Mouse (Mus musculus) 3134 (cell line): ENCODE measurements around the gene Sugt1.

Experiments used
- DNase-seq: peaks from one replicate; pipeline ENCODE4 v3.0.0-alpha.2; 2011; ENCODE audit warnings: low spot score; ENCODE audit not compliant: insufficient read length; ENCODE audit errors: extremely low read depth

Gene Sugt1

DNA sequence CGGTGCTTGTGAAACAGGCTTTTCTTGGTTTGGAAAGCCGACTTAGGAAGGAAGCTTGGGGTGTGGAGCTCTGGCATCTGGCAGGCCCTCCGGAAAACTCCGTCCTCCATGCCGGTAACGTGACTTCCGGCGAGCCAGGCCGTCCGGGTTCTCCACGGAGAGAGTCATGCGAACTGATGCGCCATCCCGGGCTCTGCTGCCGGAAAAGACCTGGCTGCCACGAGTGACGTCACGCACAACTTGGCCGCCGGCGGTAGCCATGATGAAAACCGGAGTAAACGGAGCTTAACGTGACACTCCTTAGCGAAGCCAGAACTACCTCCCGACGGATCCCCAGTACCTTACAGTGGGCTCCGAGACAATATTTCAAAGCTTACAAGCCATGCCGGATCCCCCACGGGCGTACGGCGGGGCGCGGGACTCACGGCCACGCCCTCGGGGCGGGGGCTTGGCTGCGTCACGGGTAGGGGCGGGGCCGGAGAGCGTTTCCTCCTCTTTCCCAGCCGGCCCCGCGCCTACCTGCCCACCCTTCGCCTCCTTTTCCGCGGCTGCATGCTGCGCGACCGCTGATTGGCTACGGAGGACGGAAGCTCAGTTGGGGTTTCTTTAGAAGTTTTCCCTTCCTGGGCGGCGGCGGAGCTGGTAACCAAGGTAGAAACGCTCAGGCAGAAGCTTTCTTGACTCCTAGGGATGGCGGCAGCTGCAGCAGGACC, at the start of gene Sugt1:
Gene Sugt1, plus strand, starts transcription at position 553 of the 713 bp plus-strand sequence.
- DNase-seq, result peak; percentile 91

DNA sequence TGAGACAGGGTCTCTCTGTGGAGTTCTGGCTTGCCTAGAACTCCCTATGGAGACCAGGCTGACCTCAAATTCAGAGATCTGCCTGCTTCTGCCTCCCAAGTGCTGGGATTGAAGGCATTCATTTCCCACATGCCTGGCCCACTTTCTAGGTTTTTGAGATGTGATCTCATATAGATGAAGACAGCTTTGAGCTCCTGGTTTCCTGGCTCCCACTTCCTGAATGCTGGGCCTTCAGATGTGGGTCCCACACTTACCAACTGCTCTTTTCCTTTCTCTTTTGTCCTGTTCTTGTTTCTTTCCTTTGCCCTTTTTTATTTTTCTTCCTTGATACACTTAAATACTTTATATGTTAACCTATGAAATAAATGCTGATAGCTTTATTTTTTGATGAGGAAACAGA, 49.6 kb upstream of the Sugt1 start:
- no peak for DNase-seq

DNA sequence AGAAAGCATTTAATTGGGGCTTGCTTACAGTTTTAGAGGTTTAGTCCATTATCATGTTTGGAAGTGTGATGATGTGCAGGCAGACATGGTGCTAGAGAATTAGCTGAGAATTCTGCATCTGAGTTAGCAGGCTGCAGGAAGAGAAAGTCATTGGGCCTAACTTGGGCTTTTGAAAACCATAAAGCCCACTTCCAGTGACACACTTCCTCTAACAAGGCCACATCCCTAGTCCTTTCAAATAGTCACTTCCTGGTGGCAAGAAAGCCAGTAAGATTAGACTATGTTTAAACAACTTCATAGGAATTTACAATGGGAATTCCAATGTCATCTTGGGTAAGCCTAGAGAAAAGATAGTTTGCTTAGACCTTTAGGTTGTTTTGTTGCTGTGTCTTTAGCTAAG, 45.9 kb upstream of the Sugt1 start:
- DNase-seq, result no peak

DNA sequence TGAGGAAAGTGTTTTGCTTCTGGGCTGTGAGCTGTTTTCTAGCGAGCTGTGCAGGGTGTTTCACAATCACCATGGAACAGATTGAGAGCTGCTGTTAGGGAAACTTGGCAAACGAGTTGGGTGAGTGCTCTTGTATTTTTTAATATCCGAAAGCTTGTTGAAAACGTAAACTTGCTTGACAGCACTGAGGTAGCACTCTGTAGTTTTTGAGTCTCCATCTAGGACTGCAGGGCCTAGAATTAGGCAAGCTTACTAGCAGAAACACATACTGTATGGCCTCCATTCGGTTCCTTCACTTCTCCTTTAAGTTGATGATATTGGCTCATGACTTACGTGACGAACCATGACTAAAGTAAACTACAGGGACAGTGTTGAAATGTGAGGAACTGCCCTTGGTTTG, 38.1 kb upstream of the Sugt1 start:
- DNase-seq, result peak; percentile 35

DNA sequence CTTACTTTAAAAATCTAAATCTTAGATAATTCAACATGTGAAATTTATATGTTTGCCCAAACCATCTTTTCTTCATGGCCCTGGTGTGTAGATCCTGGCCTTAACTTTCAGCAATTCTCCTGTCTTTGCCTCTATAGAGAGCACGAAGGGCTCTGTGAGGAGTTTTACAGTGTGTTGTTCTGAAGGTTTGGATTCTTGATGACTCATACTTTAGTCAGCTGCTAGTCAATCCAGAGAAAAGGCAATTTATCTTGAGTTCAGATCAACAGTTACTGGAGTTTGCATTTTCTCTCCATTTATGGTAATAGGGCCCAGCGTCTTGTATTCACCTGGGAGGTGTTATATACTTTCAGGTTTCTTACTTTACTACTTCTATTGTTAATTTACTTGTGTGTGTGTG, 35.6 kb upstream of the Sugt1 start:
- DNase-seq, result peak; percentile 28

DNA sequence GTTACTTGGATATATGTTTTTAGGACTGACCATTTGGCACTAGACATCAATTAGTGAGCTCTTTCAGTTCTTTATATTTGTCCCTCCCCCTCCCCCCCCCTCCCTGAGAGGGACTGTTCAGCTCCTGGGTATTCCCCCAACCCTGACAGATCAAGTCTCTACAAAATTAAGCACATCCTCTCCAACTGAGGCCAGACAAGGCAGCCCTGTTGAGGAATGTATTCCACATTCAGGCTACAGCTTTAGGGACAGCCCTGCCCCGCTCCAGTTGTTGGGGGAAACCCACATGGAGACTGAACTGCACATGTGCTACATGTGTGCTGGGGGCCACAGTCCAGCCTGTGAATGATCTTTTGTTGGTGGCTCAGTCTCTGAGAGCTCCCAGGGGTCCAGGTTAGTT, 34.6 kb upstream of the Sugt1 start:
- no peak for DNase-seq

DNA sequence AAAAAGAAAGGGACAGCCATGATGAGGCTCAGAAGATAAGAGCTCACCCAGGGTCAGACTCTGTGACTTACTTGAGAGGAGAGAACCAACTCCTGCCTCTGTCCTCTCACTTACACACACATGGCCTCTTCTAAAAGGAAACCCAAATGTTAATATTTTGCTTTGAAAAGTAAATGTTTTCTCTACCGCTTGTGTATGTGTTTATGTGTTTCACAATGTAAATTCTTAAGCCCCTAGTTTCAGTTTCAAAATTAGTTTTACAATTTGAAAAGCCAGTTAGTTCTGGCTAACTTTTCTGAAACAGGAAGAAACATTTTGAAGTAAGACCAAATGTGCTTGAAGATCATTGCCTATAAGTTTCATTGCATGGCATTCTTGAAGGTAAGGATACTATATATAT, 29.7 kb upstream of the Sugt1 start:
- no peak for DNase-seq

DNA sequence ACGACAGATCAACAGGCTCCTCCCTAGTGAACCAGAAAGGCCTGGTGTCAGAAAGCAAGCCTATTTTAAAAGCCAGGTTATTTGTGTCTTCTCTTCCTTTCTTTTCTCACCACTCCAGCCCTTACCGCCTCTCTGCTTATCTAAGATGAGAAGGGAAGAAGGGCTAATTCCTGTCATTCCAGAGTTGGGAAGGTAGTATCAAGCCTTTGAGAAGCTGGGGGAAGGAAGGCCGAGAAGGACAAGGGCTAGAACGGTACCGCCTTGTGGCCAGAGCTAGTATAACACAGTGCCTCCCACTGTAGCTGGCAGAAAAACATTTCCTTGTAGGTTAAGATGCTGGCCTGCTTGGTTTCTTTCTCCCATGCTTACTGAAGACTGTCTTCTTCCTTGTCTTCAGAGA, 24.7 kb upstream of the Sugt1 start:
- DNase-seq, result peak; percentile 7

DNA sequence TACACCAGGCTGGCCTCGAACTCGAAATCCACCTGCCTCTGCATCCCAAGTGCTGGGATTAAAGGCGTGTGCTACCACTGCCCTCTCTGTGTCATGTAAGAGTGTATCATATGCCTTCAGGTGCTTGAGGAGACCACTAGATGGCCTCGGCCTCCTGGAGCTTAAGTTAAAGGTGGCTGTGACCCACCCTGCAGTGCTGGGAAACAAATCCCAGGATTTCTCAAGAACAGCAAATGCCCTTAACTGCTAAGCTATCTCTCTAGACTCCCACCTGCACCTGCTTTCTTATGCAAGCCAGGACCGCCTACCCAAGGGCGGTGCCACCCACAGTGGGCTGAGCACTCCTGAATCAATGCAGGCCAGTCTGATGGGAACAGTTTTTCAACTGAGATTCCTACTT, 22.7 kb upstream of the Sugt1 start:
- DNase-seq, result no peak

DNA sequence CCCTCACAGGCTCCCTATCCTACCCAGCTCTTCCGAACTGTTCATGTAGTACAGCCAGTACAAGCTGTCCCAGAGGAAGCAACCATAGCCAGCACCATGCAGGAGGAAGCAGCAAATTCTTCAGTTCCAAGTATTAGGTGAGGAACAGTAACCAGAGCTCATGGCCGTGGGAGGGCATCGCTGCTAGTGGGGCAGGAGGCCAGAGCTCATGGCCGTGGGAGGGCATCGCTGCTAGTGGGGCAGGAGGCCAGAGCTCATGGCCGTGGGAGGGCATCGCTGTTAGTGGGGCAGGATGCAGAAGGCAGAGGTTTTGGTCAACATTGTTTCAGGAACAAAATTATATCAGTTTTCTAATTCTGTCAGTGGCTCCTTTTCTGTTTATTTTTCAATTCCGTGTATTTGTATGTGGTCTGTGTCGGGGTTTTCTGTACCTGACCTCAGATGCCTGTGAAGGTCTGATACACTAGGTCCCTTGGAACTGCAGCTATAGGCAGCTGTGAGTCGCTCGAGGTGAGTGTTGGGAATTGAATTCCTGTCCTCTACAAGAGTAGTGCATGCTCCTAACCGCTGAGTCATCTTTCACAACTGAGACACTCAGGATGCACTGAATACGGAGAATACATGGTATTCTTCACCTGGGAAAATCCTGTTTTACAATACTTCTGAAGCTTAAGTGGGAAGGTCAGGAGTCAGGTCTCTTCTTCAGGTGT, 13.9 kb upstream of the Sugt1 start:
- no peak for DNase-seq

DNA sequence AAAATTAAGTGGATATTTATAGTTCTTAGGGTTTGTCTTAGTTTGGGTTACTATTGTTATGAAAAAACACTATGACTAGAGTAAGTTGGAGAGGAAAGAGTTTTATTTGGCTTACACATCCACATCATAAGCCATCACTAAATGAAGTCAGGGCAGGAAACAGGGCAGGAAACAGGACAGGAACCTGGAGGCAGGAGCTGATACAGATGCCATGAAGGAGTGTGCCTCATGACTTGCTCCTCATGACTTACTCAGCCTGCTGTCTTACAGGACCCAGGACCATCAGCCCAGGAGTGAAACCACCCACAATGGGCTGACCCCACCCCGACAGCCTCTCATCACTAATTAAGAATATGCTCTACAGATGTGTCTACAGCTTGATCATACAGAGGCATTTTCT, 13.1 kb upstream of the Sugt1 start:
- no peak for DNase-seq

DNA sequence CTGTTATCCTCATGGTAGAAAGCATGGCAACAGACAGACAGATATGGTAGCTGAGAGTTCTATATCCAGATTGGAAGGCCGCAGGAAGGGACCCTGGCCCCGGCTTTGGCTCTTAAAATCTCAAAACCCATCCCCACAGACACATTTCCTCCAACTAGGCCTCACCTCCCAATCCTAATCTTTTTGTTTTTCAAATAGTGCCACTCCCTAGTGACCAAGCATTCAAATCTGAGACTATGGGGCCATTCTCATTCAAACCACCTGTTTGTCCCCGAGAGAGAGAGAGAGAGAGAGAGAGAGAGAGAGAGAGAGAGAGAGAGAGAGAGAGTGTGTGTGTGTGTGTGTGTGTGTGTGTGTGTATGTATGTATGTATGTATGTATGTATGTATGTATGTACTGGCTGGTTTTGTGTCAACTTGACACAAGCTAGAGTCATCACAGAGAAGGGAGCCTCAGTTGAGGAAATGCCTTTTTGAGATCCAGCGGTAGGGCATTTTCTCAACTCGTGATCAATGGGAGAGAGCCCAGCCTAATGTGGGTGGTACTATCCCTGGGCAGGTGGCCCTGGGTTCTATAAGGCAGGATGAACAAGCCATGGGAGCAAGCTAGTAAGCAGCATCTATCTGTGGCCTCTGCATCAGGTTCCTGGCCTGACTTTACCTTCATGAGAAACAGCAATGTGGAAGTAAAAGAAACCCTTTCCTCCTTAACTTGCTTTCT, 3.8 kb upstream of the Sugt1 start:
- no peak for DNase-seq

DNA sequence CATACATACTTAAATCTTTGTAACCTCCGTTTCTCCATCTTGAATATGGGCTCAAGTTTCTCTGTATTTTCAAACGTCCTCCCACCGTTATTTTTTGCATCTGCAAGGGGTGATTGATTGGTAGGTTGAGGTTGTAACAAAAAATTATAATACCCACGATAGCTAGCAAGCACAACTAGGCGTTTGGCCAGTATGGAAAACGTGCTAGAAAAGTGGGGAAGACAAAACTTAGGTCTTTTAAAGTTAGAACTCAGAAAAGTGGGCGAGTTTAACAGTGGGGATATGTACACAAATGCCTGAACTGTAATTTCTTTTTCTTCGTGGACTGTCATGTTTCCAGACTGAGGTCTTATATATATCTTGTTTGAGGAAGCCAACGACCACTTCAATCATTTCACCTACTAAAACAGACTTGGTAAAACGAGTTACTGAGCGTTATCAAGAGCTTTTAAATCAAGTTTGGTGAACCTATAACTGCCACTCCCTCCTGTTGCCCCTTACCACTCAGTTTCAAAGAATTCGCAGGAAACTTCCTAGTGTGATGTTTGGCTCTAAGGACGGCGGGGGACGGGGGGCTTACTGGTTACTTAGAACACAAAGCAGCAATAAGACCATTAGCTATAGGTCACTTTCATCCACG, 872 bp upstream of the Sugt1 start:
- DNase-seq, result no peak

DNA sequence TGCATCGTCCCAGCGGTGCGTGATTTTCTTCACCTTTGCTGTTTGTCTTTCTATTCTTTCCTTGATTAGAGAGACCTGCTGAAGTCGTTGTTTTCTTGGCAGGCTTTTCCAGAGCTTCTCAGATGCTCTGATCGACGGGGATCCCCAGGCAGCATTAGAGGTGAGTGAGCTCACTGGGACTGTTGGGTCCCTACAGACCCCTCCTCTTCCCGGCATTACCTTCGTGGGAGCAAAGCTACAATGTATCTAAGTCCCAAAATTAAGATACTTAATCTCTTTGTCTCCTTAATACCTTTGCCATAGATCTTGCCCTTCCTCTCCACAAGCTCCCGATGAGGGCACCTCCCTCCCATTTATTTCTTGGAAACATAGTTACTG, 350 bp downstream of the Sugt1 start:
- no peak for DNase-seq

DNA sequence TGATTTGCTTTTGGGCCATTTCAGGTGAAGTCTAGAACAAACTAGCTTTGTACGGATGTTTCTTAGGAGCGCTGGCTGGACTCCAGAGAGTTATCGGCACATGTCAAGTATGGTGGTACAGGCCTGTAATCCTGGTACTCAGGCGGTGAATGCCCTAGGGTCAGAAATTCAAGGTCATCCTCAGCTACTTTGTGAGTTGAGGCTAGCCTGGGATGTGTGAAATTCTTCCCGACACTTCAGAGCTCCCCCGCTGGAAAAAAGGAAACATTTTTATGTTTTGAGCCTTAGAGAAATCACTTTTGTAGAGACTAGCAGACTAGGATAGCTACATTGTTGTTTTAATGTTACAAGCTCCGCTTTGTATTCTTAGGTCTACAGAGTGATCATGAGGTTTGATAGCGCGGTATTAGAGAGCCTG, 1.1 kb downstream of the Sugt1 start:
- no peak for DNase-seq

DNA sequence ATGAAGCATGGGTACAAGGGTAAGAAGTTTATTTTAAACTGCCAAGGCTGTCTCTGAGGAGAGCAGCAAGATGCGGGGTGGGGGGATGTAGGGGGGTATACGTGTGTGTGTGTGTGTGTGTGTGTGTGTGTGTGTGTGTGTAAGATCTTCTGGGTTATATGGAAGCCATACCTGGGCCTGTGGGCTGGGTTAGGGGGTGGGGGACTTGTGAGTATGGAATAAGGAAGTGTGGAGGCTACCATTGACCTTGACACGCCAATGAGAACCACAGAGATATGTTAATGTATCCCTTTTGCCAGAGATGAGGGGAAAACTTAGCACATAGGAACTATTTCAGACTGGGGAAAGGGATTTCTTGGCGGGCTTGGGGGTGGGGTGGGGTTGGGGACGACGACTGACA, 1.9 kb downstream of the Sugt1 start:
- no peak for DNase-seq

DNA sequence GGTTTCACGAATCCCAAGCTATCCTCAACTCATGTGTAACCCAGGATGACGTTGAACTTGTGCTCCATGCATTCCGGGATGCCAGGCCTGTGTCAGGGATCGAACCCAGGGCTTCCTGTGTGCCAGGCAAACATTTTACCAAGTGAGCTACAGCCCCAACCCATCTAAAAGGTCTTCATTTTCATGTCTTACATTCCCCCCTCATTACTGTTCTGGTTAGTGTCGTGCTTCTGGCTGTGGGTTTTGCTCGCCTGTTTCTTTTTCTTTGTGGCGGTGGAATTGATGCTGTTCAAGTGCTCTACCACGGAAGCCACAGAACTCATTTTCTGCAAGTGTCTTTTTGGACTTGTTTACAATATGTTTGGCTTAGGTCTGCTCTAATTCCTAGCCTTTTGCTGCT, 3.4 kb downstream of the Sugt1 start:
- no peak for DNase-seq

DNA sequence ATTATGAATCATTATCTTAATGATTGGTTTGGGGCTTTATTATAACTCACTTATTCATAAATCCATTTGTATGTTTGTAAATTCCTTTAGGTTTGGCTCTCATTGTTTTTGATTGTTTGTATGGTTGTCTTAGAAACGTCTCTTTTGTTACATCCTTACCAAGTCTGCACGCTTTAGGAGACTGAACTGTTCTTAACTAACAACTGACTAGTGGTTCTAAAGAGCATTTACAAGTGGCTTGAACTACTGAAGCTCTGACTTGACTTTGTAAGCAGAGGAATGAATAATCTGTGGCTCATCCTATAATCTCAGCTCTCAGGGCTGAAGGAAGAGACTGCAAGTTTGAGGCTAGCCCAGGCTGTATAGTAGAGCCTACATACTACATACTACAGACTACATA, 4.1 kb downstream of the Sugt1 start:
- DNase-seq, result no peak

DNA sequence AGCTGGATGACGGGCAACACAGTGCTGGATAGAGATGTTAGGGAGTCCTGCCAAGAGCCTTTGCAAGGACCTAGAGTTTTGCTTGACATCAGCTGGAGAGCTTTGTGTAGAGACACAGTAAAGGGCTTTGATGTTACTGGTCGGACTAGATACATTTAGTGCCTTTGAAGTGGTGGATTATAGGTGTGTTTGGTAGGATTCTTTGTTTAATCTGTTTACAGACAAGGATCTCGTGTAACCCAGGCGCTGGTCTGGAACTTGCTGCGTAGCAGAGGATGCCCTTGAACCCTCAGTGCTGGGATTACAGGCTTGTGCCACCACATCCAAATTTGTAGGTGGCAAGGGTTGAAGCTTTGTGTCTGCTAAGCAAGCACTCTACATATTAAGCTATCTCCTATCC, 6.6 kb downstream of the Sugt1 start:
- DNase-seq, result no peak

DNA sequence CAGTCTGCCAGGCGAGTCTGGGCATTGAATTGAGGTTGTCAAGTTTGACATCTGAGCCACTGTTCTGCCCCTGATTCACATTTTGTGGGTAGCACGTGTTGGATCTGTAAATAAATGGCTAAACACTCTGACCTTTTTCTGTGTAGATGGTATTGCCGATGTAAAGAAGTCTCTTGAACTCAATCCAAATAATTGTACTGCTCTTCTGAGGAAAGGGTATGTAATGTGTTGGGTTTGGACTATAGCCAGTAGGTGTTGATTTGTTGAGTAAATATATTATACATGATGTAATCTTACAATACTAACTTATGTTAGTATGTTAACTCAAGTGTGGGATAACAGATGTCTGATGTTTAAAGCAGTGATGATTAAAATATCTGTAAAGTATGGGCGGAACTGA, 9.1 kb downstream of the Sugt1 start:
- DNase-seq, result no peak

DNA sequence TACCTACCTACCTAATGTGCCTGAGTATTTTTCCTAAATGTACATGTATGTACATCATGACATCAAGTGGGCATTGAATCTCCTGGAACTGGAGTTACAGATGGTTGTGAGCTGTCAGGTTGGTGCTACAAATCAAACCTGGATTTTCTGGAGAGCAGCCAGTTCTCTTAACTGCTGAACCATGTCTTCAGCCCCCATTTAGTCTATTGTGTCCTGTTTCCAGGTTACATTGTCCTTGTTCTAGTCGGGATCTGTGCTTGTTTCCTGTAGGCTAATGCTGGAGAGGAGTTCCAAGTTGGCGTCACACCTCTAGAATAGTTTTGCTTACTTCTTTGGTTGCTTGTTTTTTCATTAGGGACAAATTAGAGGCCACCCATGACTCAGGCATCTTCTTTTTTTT, 18.4 kb downstream of the Sugt1 start:
- no peak for DNase-seq
